Mouse (Mus musculus) c-Kit-positive CD71-negative TER-119-negative erythroid progenitor cells, embryonic 14.5 days (primary cell): ENCODE measurements at regions not wholly inside any gene's neighbourhood (a gene's known extent, or its start where the extent isn't known, plus 50 kb on each side); places are given as distances from the start of the nearest gene placed in this dataset.

Experiments
- DNase-seq: peaks from one replicate; pipeline ENCODE4 v3.0.0-alpha.2; 2013; ENCODE audit warnings: low read depth

DNA sequence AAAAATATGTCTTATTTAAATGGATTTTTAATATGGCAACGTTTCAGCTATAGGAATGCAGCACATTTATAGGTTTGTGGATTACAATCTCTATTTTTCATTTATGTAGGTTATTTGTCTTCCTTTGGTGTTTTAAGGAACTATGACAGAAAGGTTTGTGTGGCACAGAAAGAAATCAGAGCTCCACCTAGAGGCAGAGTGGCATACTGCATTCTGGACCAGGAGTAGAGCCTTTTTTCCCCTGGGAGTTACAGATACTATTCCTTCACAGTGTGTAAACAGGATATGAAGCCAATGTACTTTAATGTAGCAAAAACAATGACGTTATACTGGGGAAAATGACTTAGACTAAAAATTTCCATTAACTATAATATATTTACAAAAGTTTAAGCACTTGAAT lies 94.9 kb upstream of the St8sia4 start:
- DNase-seq: peak; percentile 45

DNA sequence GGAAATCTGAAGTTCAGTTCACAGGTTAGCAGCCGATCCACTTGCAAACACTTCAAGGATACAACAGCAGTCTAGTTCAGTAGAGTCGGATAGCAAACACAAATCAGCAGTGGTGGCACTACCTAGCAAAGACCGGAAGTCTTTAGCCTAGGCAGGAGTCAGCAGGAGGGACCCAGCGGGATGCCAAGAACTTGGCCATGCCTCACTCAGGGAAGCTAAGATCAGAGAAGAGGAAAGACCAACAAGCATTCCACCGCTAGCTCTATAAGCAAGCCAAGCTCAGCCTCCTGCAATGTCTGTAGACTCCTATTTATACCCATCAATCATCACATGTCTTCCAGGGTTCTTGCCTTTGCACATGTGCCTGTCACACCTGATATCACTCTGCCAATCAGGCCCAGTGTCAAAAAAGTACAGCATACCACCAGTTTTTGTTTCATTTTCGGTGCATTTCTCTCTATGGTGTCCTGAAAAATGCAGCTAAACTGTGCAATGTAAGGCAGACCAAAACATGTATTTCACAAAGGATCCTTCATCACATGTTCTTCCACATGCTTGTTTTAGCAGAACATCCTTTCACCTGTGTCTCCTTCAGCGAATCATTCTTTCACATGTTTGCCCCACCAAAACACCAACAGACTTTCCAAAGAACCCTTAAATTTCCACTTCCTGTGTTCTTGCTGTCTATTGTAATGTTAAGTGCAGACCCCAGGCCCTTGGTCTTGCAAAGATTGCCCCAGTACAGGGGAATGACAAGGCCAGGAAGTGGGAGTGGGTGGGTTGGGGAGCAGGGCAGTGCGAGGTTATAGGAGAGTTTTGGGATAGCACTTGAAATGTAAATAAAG lies 86.9 kb upstream of the St8sia4 start:
- no peak for DNase-seq

DNA sequence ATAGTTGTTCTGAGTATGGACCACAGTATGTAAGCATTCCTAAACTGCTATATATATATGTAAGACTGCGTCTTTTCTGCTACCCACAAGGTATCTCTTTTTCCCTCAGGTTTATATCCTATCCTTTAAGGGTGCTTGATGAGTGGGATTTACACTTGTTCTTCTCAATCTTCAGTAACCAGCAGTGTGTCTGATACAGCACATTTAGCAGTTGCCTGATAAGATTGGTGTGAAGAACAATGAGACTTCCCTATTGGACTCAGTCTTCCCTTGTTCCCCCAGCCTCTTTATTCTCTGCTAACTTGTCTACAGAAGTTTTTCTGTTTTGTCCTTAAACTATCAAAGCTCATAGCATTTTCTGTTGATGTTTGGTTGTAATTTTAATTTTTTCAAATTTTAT lies 86.1 kb upstream of the St8sia4 start:
- no peak for DNase-seq

DNA sequence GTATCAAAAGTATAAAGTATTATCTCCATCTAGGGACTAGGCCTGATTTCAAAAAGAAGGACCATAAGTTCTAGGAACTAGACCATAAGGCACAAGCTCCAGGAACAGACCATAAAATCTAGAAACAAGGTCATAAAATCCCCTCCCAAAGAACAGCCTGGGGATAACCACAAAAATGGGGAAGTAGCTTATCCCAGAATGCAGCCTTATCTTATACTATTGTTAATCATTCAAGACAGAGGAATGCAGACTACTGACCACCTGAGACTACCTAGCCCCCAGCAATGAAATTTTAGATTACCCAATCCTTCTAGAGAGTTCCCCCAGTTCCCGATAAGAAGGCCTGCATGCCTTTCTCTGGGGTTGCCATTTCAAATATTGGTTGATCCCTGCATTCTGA lies 81.6 kb upstream of the St8sia4 start:
- DNase-seq: no peak

DNA sequence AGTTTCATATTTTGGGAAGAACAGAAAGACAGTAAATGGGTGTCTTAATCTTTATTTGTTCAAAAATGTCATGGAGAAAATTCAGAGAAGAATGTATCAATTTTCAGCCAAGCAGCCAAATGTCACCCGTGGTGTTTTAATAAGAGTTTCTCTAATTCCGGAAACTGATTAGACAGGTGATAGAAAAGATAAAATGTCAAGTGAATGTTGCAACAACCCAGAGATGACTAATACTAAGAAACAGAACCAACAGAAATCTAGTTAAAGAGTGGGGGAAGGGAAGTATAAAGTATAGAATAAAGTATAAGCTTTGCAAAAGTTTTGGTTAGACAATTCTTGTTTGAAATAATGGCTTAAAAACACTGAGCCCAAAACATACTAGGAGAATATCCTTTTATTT lies 79.9 kb upstream of the St8sia4 start:
- DNase-seq: peak; percentile 33

DNA sequence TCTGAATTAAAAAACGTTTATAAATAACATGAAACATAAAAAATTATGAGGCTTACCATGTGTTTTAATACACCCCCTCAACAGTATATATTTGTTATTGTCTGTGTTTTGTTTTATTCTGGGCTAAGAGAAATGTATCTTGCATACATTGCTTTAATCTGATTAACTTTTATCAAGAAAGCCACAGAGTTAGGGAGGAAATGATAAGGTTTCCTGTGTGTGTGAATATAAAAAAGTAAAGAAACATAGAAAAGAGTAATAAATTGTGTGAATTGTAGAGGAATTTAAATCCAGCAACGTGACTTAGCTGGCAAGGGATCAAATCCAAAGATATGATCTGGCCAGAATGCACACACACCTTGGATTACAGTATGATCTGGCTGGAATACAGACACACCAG lies 77.1 kb upstream of the St8sia4 start:
- DNase-seq: no peak

DNA sequence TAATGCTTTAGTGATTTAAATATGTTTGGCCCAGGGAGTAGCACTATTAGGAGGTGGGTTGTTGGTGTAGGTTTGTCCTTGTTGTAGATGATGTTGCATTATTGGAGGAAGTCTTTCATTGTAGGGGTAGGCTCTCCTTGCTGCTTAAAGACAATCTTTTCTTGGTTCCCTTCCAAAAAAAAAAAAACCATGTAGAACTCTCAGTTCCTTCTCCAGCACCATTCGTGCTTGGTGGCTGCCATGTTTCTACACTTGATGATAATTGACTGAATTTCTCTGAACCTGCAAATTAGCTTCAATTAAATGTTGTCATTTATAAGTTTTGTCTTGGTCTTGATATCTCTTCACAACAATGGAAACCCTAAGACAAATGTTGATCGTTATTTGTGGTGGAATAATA lies 76.0 kb upstream of the St8sia4 start:
- no peak for DNase-seq

DNA sequence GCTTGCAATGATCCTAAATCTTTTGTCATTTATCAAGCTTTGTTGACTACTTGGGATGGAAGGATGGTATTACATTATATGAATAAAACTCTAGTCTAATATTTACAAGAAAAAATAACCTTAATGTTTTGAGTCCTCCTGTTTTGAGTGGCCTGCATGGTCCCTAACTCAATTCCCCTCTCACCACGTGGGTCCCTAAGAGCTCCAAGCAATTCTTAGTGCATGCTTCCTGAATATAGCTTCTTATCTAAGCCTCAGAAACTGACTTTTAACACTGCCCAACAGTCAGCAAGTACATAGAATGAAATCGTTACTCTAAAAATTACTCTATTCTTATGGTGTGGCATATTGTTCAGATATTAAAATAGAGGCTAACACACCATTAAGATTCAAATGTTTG lies 52.1 kb upstream of the St8sia4 start:
- no peak for DNase-seq

DNA sequence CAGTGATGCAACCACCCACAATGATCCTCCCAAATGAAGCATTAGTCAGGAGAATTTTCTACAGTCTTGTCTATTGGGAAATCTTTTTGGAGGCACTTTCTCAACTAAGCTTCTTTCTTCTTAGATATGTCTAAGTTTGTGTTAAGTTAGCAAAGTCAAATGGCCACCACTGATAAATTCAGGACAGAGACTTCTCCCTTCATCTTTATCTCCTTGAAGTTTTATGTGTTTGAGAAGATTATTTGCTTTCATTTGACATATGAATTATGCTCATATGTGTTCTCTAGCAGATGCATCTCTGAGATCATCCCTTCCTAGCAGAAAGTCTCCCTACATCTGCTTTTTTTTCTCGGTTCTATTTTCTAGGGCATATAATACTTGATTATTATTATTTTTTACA lies 51.4 kb upstream of the St8sia4 start:
- no peak for DNase-seq
